Mouse (Mus musculus): Measurements from ENCODE around the gene Lgals1. TPM values are rescaled to one million over a fixed set of nuclear protein-coding genes. Genes with fewer than 3 reads are reported as not detected.
"Not testable (repeated sequence)": the region's sequence is repeated elsewhere in the genome, so short reads cannot be mapped to it uniquely, and the experiment has no call there.

Lgals1 gene
- 100 to 1,000 TPM; 174 to 176 TPM for total RNA-seq (2021)
- polyA plus RNA-seq (2012; rRNA removed) = 425 and 497 TPM in 2 replicates
- long read RNA-seq, transcript Lgals1-201 (4 exons, 800 nt) = major isoform, 201 of 215 reads
- long read RNA-seq, partial matches to known transcripts = 11 of 215 reads
- long read RNA-seq, other reads (novel, unspliced or antisense) = 3 of 215 reads

- peak within 1 kb of the TSS; percentile 71 for H3K9ac ChIP-seq (ENCODE audit: low read depth, low read length)
- peak within 1 kb of the TSS; percentile 97 for H3K27ac ChIP-seq
- peak within 1 kb of the TSS; percentile 52 for H3K4me3 ChIP-seq
- peak; percentile 90 to 92 for DNase-seq
- TF ChIP-seq EP300 (IDR thresholded peaks at IDR 0.05; ENCODE audit: insufficient read depth, low read depth, low read length) (no peak), CTCF (IDR thresholded peaks at IDR 0.05) (no peak), POLR2A (IDR thresholded peaks at IDR 0.05; ENCODE audit: insufficient read depth, low read depth, low read length) (peak; percentile 90)
- WGBS = 3% methylated on average over 20 of the region's 20 CpGs
- H3K4me1 ChIP-seq (ENCODE audit: control insufficient read depth, insufficient read depth, low read length) = peaks cover 17% of the 10 kb centered on the region
- no peaks in the 10 kb centered on the region for H3K79me2 ChIP-seq (replicated peaks; ENCODE audit: control insufficient read depth, insufficient read depth, low read length)
- intact Hi-C loops (cut with DNase I) = no loop called here
- no peaks in the 10 kb centered on the region for H3K27me3 ChIP-seq (ENCODE audit: control insufficient read depth, insufficient read depth, low read length)
- no peaks in the 10 kb centered on the region for H3K36me3 ChIP-seq (ENCODE audit: control insufficient read depth, insufficient read depth, low read length)
Measured at GRCm38 (mm10) chr15:78926021-78926919, at the start of gene Lgals1. TSS of gene Lgals1 (plus strand) at chr15:78926725.

- H3K4me3 ChIP-seq = peak within 1 kb of the TSS; percentile 85
- intact Hi-C loops (cut with DNase I) = no loop called here
- TF ChIP-seq EP300 (IDR thresholded peaks at IDR 0.05; ENCODE audit: insufficient read depth, low read depth, low read length) (peak; percentile 59), POLR2A (IDR thresholded peaks at IDR 0.05; ENCODE audit: insufficient read depth, low read depth, low read length) (peak; percentile 91), CTCF (IDR thresholded peaks at IDR 0.05) (peak; percentile 53)
- no peaks in the 10 kb centered on the region for H3K79me2 ChIP-seq (replicated peaks; ENCODE audit: control insufficient read depth, insufficient read depth, low read length)
- H3K4me1 ChIP-seq (ENCODE audit: control insufficient read depth, insufficient read depth, low read length) = peaks cover 5% of the 10 kb centered on the region
- under 1% methylated on average over 69 of the region's 95 CpGs for WGBS
- peak within 1 kb of the TSS; percentile 86 for H3K9ac ChIP-seq (ENCODE audit: low read depth, low read length)
- H3K27me3 ChIP-seq (ENCODE audit: control insufficient read depth, insufficient read depth, low read length) = no peaks in the 10 kb centered on the region
- DNase-seq = peak; percentile 92 to 95
- peak within 1 kb of the TSS; percentile 99 for H3K27ac ChIP-seq
- H3K36me3 ChIP-seq (ENCODE audit: control insufficient read depth, insufficient read depth, low read length) = no peaks in the 10 kb centered on the region
Measured at GRCm38 (mm10) chr15:78876991-78877809, 49.3 kb upstream of the Lgals1 start, which contains the start of gene Gga1. TSS of gene Gga1 (plus strand) at chr15:78877190.

GRCm38 (mm10) chr15:78877810-78878390, 48.6 kb upstream of the Lgals1 start:
- peaks cover 5% of the 10 kb centered on the region for H3K4me1 ChIP-seq (ENCODE audit: control insufficient read depth, insufficient read depth, low read length)
- no peak for DNase-seq
- TF ChIP-seq CTCF (IDR thresholded peaks at IDR 0.05) (no peak), EP300 (IDR thresholded peaks at IDR 0.05; ENCODE audit: insufficient read depth, low read depth, low read length) (no peak), POLR2A (IDR thresholded peaks at IDR 0.05; ENCODE audit: insufficient read depth, low read depth, low read length) (no peak)
- H3K4me3 ChIP-seq = peak overlapping the region; percentile 85
- no peaks in the 10 kb centered on the region for H3K36me3 ChIP-seq (ENCODE audit: control insufficient read depth, insufficient read depth, low read length)
- H3K9ac ChIP-seq (ENCODE audit: low read depth, low read length) = peak overlapping the region; percentile 86
- intact Hi-C loops (cut with DNase I) = no loop called here
- 1% methylated on average over 17 of the region's 17 CpGs for WGBS
- no peaks in the 10 kb centered on the region for H3K27me3 ChIP-seq (ENCODE audit: control insufficient read depth, insufficient read depth, low read length)
- no peaks in the 10 kb centered on the region for H3K79me2 ChIP-seq (replicated peaks; ENCODE audit: control insufficient read depth, insufficient read depth, low read length)
- H3K27ac ChIP-seq = peak overlapping the region; percentile 99

- H3K79me2 ChIP-seq (replicated peaks; ENCODE audit: control insufficient read depth, insufficient read depth, low read length); H3K36me3 ChIP-seq (ENCODE audit: control insufficient read depth, insufficient read depth, low read length); H3K27me3 ChIP-seq (ENCODE audit: control insufficient read depth, insufficient read depth, low read length); H3K27ac ChIP-seq; intact Hi-C loops (cut with DNase I); H3K4me1 ChIP-seq (ENCODE audit: control insufficient read depth, insufficient read depth, low read length); H3K4me3 ChIP-seq; H3K9ac ChIP-seq (ENCODE audit: low read depth, low read length): not testable (repeated sequence)
- DNase-seq = peak; percentile 46 to 65
- WGBS = 19% methylated on average over 7 of the region's 7 CpGs
Measured at GRCm38 (mm10) chr15:78878792-78879516, 47.6 kb upstream of the Lgals1 start.

- no peaks in the 10 kb centered on the region for H3K27me3 ChIP-seq (ENCODE audit: control insufficient read depth, insufficient read depth, low read length)
- no peaks in the 10 kb centered on the region for H3K36me3 ChIP-seq (ENCODE audit: control insufficient read depth, insufficient read depth, low read length)
- no peak overlapping the region for H3K4me3 ChIP-seq
- H3K9ac ChIP-seq (ENCODE audit: low read depth, low read length) = no peak overlapping the region
- intact Hi-C loops (cut with DNase I) = no loop called here
- no peak for TF ChIP-seq POLR2A (IDR thresholded peaks at IDR 0.05; ENCODE audit: insufficient read depth, low read depth, low read length)
- TF ChIP-seq EP300 (IDR thresholded peaks at IDR 0.05; ENCODE audit: insufficient read depth, low read depth, low read length) = no peak
- no peak for TF ChIP-seq CTCF (IDR thresholded peaks at IDR 0.05)
- H3K4me1 ChIP-seq (ENCODE audit: control insufficient read depth, insufficient read depth, low read length) = peaks cover 5% of the 10 kb centered on the region
- H3K79me2 ChIP-seq (replicated peaks; ENCODE audit: control insufficient read depth, insufficient read depth, low read length) = no peaks in the 10 kb centered on the region
- 89% methylated on average over 8 of the region's 8 CpGs for WGBS
- DNase-seq = no peak
- no peak overlapping the region for H3K27ac ChIP-seq
Measured at GRCm38 (mm10) chr15:78880432-78880831, 46.1 kb upstream of the Lgals1 start.

All from heart, adult 2 months (tissue).